17 mouse cellular contexts compared by ENCODE assay signal in the genomic region with DNA sequence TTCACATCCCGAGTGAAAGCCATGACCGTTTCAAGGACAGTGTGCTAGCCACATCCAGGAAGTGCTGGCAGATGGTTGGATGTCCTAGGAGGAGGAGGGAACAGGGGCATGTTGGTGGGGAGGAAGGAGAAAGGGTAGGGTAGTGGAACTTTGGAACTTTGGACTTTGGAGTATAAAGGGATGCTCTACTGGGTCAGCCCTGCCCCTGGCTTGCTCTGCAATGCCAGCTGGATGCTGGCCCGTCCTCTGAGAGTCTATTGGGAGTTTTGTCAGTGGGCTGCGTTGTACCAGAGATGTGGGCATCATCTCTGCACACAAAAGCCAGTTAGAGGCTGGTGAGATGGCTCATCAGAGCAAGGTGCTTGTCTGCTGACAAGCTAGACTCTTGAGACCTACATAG.
"Had no signal": no experiment of that assay in that cellular context is flagged by ENCODE, and none has a peak within 500 bp of the region (broad histone marks: within the 10 kb centered on the region; RNA-seq: fewer than 3 reads in every experiment).

No protein-coding gene starts in this region.

- H3K4me3 ChIP-seq: lung, embryonic 15.5 days; megakaryocyte, embryonic 14.5 days; midbrain, embryonic 13.5 days; midbrain, embryonic 15.5 days; neural tube, embryonic 12.5 days; stomach, embryonic 15.5 days had no signal

- ATAC-seq: lung, postnatal 0 days; midbrain, embryonic 13.5 days; midbrain, embryonic 15.5 days had no signal

- H3K27me3 ChIP-seq: lung, embryonic 15.5 days; midbrain, embryonic 13.5 days; midbrain, embryonic 15.5 days; neural tube, embryonic 12.5 days; stomach, embryonic 15.5 days had no signal

- H3K9ac ChIP-seq: lung, embryonic 15.5 days; midbrain, embryonic 13.5 days; midbrain, embryonic 15.5 days; neural tube, embryonic 12.5 days; stomach, embryonic 15.5 days had no signal

- H3K27ac ChIP-seq: lung, embryonic 15.5 days; macrophage; midbrain, embryonic 13.5 days; midbrain, embryonic 15.5 days; neural tube, embryonic 12.5 days; stomach, embryonic 15.5 days; stomach, postnatal 0 days had no signal

- H3K36me3 ChIP-seq: lung, embryonic 15.5 days; midbrain, embryonic 13.5 days; midbrain, embryonic 15.5 days; neural tube, embryonic 12.5 days; stomach, embryonic 15.5 days had no signal

- H3K4me1 ChIP-seq: lung, embryonic 15.5 days; megakaryocyte, embryonic 14.5 days; midbrain, embryonic 13.5 days; stomach, embryonic 15.5 days had no signal

- DNase-seq: lung, adult 2 months; lung, postnatal 14 days; lung, postnatal 36 days; right cerebral cortex, postnatal 14 days; thymus, adult 2 months; thymus, postnatal 25 days; thymus, postnatal 4 days had no signal

- H3K9me3 ChIP-seq: lung, embryonic 15.5 days; midbrain, embryonic 13.5 days; midbrain, embryonic 15.5 days; neural tube, embryonic 12.5 days; stomach, embryonic 15.5 days had no signal

- H3K4me2 ChIP-seq: lung, embryonic 15.5 days; midbrain, embryonic 11.5 days; midbrain, embryonic 13.5 days; midbrain, embryonic 15.5 days; neural tube, embryonic 12.5 days; stomach, embryonic 15.5 days had no signal
